Mouse (Mus musculus) Muller cell, postnatal 12 days (primary cell): Measurements from ENCODE around the gene S100a5.
A peak's percentile ranks its signal among the peaks of the same experiment; 100 is the strongest.

Source experiments
- DNase-seq: peaks from one replicate; pipeline ENCODE4 v3.0.0-alpha.2; 2015; ENCODE audit errors: inconsistent ontology term

The S100a5 gene

GRCm38 (mm10) chr3:90608223-90608622 lies at the start of gene S100a5:
TSS of gene S100a5 (plus strand) at chr3:90608523.
- DNase-seq, result no peak

DNA sequence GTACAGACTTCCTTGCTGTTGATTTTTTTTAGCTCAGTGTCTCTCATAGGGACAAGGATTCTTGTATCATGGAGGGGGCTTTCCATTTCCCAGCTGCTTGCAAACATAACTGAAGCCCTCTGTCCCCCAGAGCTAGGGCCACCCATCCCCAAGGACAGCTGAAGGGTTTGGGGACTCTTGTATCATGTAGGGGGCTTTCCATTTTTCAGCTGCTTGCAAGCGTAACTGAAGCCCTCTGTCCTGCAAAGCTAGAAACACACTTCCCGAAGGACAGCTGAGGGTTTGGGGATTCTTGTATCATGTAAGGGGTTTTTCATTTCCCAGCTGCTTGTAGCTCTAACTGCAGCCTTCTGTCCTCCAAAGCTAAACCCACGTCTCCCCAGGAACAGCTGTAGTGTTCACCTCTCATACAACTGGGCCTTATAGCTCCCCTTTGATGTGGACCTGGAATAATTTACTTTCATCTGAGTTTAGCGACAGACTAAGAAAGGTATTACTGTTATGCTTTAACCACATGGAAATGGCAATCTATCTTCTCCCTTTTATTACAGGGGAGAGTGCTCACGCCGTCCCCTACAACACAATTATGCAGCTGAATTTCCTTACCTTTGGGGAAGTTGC lies 48.2 kb upstream of the S100a5 start, which contains the start of gene S100a3:
Gene S100a3 (plus strand): TSS at position 571 of the 621 bp plus-strand sequence.
- no peak for DNase-seq

GRCm38 (mm10) chr3:90574691-90575090 lies 33.6 kb upstream of the S100a5 start:
- peak; percentile 30 for DNase-seq

DNA sequence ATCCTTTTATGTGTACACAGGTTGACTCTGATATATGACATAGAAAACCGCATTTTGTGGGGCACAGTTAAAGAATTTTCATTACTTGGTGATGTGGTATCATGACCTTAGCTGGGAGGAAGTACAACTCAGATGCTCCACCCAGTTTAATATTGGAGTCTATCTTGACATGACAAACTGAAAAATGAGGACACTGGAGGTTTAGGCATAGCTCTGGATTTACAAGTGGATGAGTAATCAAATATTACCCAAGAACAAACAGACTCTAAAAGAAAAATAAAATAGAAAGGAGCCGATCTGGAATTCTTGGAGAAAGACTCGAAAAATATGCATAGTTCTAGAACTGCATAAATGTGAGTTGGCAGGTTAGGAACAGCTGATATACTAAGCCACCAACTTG lies 33.0 kb upstream of the S100a5 start:
- DNase-seq, result no peak

DNA sequence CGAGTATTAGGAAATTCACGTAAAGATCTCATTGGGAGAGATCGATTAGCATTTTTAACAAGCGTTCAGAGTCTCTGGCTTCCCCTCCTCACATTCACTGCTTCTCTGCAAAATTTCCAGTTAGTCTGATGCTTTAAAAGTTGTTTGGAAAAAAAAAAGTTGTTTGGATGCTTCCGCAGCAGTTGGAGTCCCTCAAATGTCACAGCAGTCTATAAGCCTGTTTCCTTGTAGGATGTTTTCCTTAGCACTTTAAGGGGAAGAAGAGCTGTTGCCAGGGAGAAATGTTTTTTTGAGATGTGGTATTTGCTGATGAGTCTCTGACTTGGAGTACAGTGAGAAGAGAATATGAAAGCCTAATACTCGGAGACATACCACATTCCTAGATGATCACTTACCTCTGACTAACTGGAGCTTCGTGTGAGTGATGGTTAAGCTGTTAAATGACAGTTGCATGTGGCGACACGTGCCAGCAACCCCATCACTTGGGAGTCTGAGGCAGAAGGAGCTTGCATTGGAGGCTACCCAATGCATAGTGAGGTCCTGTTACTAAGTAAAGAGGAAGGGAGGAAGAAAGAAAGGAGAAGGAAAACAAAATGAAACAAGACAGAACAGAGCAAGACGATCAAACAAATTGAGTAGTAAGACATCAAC lies 31.8 kb upstream of the S100a5 start:
- DNase-seq, result no peak

DNA sequence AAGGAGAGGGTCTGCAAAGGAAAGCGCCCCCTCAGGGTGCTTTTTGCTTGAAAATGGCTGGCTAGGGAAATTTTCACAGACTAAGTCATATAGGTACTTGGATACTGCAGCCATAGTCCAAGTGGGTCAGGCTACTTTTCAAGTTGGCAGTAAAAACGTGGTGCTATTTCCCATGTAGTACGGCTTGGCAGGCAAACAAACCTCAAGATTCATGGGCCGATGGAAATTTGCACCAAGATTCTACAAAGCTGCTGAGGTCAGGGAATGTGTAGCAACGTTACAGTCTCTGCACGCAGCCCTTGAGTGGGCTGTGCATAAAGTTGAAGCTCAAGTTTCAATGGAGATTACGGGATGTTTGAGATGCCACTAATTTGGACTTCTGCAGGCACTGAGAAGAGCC lies 28.9 kb upstream of the S100a5 start:
- DNase-seq, result peak; percentile 62

DNA sequence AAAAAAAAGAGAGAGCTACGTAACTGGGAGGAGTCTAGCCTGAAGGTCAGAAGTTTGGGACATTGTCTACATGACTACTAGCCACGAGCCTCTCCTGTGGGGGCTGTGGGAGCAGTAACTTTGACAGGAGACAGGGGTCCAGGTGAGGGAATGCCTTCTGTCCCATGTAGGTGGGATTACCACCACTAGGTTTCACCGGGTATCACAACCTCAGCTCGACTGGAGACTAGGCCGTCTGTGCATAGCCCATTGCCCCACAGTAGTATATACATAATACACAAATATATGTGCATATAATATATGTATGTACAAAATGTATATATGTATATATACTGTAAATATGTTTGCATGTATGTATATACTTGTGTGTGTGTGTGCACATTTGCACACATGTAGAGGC lies 27.2 kb upstream of the S100a5 start:
- no peak for DNase-seq

DNA sequence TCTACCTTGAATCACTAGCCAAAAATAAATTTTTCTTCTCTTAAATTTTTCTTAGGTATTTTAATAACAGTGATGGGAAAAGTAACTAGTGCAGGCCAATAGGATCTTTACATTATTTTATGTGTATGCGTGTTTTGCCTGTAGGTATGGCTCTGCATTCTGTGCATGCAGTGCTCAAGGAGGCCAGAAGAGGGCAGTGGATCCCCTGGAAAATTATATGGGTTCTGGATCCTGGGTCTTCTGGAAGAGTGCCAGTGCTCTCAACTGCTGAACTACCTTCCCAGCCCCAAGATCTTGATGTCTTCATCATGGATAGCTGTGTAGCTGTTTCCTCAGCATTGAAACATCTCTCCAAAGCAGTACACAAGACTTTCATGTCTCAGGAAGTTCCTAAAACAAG lies 26.2 kb upstream of the S100a5 start:
- DNase-seq, result no peak

DNA sequence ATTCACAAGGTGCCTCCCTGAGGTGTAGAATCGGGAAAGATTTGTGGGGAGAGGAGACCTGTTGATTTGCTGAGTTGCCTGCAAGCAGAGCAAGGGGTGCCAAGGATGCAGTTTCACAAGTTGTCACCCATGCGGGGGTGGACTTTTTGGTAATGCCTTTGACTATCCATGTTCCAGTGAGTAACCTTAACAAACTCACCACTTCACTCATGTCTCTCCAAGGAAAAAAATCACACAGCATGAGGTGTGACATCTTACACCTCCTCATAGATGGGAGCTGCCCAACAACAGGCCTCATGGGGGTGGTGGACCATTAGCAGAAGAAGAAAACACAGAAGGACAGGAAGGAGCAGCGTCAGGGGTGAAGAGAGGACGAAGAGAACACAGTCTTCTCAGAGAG lies 25.8 kb upstream of the S100a5 start:
- no peak for DNase-seq

DNA sequence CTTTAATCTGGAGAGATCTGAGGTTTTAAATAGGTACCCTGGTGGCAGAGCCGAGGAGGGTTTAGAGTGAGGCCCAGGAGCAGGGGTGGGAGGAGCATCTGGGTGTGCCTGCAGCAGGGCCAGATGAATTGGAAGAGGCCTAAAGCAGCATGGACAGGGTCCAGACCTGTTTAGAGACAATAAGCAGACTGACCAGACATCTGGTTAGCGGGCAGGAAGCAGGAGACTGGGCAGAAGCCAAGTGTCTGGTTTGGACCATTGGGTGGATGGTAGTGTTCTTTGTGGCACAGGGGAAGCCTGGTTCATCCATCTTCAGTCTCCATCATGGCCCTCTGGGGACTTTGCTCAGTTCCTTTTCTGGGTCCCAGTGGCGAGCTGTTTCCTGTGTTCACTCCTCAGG lies 24.4 kb upstream of the S100a5 start:
- peak; percentile 65 for DNase-seq

GRCm38 (mm10) chr3:90585595-90585994 lies 22.7 kb upstream of the S100a5 start:
- DNase-seq, result peak; percentile 91

GRCm38 (mm10) chr3:90586016-90586643 lies 22.2 kb upstream of the S100a5 start:
- DNase-seq, result no peak

- peak; percentile 99 for DNase-seq
These were observed 21.4 kb upstream of the S100a5 start for GRCm38 (mm10) chr3:90586906-90587305.

DNA sequence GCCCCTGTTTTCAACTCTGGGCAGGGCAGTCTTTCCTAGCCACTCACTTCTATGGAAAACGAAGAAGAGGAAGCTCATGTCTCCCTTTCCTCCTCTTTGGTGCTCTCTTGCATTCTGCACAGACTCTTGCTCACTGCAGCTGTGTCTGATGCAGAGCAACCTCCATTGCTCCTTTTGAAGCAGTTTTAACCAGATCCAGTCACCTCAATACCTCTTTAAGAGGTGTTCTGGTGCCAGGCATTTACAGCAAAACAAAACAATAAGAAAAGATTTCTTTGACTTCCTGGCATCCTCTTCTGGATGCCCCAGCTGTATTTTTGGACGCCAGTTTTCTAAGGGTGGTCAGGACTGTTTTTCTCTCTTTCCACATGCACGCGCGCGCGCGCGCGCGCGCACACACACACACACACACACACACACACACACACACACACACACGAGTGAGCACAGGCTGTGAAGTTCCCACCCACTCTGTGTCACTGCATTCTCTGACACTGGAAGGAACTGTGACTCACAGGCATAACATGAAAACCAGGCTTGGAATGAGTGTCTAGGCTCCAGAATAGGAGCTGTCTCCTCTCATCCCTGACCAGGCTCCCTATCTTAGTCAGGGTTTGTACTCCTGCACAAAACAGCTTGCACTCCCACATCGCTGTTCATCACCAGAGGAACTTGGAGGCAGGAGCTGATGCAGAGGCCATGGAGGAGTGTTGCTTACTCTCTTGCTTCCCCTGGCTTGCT lies 20.8 kb upstream of the S100a5 start:
- DNase-seq, result peak; percentile 91

DNA sequence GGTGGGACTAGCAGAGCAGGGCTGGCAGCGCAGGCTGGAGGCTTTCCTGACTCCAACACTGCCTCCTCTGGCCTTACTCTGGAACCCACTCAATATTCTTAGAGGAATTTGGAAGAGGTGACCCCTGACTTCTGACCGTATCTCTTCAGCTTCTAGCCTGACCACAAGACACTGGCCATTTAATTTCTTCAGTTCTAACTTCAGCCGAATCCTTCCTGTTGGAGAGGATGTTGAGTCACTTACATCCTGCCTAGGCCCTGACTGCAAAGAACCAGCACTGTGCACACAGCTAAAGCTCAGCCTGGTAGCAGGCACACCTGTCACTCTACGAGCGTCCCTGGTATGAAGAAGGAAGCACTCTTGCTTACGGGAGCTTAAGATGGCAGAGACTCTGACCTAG lies 18.9 kb upstream of the S100a5 start:
- no peak for DNase-seq

DNA sequence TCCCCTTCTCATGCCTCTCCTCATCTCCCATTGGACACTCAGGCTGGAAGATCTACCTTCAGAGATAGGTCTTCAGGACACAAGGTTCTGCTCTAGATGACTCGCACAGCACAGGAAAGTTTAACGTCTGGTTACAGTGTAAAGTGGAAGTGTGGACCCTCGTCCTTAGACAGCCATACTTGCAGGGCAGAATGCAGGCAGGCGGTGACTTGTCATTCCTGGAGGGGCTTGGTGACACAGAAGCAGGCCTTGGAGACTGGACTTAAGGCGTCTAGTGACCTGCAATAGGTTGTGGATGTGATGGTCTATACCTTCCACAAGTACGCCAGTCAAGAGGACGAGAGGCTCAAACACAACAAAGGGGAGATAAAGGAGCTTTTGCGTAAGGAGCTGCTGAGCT lies 18.4 kb upstream of the S100a5 start, which contains the start of gene S100a2:
Gene S100a2 (plus strand): TSS at position 301 of the 400 bp plus-strand sequence.
- DNase-seq, result no peak

GRCm38 (mm10) chr3:90594466-90594865 lies 13.9 kb upstream of the S100a5 start:
- no peak for DNase-seq

DNA sequence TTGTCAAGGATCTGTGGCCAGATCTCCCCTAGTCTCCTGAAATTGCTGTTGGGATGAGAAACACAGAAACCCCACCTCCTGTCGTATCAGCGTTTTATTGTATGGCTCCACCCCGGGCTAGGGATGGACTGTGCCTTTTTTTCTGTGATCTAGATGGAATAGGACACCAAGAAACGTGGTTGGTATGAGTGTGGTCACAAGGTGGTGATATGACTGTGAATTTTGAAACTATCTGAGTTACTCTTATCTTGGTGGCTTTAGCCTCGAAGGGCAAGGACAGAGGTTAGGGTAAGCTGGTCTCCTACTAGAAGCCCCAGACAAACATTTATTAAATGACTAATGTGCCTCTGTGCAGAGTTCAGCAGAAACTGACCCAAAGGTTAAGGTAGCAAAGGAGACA lies 12.8 kb upstream of the S100a5 start:
- DNase-seq, result no peak

DNA sequence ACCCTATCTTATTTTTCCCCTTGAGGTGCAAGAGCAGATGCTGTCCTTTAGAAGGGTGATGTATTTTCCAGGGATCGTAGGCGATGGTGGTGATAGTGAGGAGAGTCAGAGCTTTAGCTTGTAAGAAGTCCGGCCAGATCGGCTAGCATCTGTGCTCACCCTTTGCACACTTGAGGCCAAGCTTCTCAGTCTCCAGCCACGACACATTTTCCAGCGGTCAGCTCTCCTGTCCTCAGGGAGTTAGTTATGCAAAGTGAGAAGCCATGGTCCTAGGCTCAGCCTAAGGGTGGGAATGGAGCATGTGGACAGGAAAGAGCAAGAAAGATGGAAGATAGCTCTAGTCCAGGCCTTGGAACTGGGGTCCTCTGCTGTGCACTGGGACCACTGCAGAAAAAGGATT lies 11.5 kb upstream of the S100a5 start:
- no peak for DNase-seq

- DNase-seq, result peak; percentile 77
These were observed 10.6 kb upstream of the S100a5 start for GRCm38 (mm10) chr3:90597736-90598135.

- no peak for DNase-seq
These were observed 10.1 kb upstream of the S100a5 start for GRCm38 (mm10) chr3:90598212-90598611.

GRCm38 (mm10) chr3:90599401-90599800 lies 8.9 kb upstream of the S100a5 start:
- DNase-seq, result no peak
